Mouse (Mus musculus): ENCODE data around the gene Clba1. TPM values are rescaled to one million over a fixed set of nuclear protein-coding genes. Genes with fewer than 3 reads are reported as not detected.

Gene Clba1
- total and polyA plus RNA-seq, 2 experiments from 2014 or later = 13.6 to 25.9 TPM

DNA sequence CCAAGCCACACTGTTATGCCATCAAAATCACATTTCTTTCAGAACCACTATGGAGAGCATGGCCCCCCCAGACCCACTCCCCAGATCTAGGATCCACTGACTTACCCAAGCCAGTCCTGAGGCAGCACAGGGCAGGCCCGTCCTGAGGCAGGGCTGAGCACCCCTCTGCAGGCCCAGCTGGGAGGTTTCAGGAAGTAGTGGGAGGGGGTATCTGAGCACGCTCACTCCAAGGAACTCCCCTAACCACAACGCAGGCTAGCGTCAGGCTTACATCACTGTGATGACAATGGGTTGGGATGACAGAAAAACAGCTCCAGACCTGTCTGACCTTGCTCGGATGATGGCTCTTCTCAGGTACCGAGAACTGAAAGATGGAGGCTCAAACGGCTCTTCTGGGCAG, 52.0 kb downstream of the Clba1 start:
- ATAC-seq (ENCODE audit: low FRiP score) = no peak

DNA sequence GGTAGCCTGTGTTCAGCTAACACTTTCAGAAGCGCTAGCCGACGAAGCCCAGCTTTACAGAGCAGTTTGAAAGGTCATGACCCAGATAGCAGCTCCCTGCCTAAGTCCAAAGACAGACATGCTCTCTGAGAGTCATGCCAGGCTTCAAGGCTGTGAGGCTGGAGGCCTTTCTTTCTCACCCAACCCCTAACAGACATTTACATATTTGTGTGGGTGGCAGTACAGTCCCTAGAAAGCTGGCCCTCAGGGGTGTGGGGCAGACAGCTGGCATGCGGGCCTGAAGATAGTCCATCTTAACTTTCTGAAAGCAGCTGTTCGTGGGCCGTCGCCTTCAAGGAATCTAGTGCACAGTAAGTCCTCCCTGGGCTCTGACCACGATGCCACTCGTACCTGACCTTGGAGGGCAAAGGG, 53.2 kb downstream of the Clba1 start:
- no peaks in the 10 kb centered on the region for H3K36me3 ChIP-seq (ENCODE audit: insufficient read depth, low read length)
- no peak overlapping the region for H3K4me2 ChIP-seq (ENCODE audit: low read depth, low read length, poor library complexity, severe bottlenecking)
- no peak overlapping the region for H3K27ac ChIP-seq (ENCODE audit: low read depth, low read length)
- ATAC-seq (ENCODE audit: low FRiP score) (no peak), DNase-seq (ENCODE audit: low spot score) (no peak)
- H3K27me3 ChIP-seq (ENCODE audit: insufficient read depth, low read length) = no peaks in the 10 kb centered on the region
- no peaks in the 10 kb centered on the region for H3K4me1 ChIP-seq (ENCODE audit: insufficient read depth, low read length)
- H3K4me3 ChIP-seq (ENCODE audit: low read depth, low read length) = no peak overlapping the region
- H3K9me3 ChIP-seq (ENCODE audit: low read length) = no peaks in the 10 kb centered on the region
- H3K9ac ChIP-seq (replicated peaks; ENCODE audit: low read length, poor library complexity, severe bottlenecking) = no peak overlapping the region
- WGBS = 59% methylated on average over 9 of the region's 9 CpGs
- no peak for TF ChIP-seq CTCF (IDR thresholded peaks at IDR 0.05)

More for the DNA sequence above, 52.0 kb downstream of the Clba1 start:
- Histone ChIP-seq H3K4me3 (ENCODE audit: low read depth, low read length) (no peak overlapping the region), H3K36me3 (ENCODE audit: insufficient read depth, low read length) (no peaks in the 10 kb centered on the region), H3K9ac (replicated peaks; ENCODE audit: low read length, poor library complexity, severe bottlenecking) (no peak overlapping the region), H3K4me2 (ENCODE audit: low read depth, low read length, poor library complexity, severe bottlenecking) (no peak overlapping the region), H3K27me3 (ENCODE audit: insufficient read depth, low read length) (no peaks in the 10 kb centered on the region), H3K4me1 (ENCODE audit: insufficient read depth, low read length) (no peaks in the 10 kb centered on the region), H3K9me3 (ENCODE audit: low read length) (no peaks in the 10 kb centered on the region), H3K27ac (ENCODE audit: low read depth, low read length) (no peak overlapping the region)
- 75% methylated on average over 7 of the region's 7 CpGs for WGBS
- TF ChIP-seq CTCF (IDR thresholded peaks at IDR 0.05) = no peak
- no peak for DNase-seq (ENCODE audit: low spot score)

DNA sequence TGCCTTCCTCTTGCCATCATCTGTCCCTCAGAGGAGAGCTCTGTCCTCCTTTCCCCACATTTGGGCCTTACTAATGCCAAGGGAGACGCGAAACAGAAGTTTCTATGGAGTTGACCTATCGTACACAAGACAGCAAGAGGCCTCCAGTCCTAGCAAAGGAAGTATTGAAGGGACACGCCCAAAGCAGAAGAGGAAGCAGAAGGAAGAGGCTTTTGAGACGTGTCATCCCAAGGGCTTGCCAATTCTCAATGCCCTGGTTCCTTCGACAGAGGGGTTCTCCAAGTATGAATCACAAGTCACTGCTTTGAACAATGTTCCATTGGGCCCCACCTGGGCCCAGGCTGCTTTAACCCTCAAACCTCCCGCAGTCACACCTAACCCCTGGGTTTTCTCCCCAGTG, 56.1 kb downstream of the Clba1 start:
- Histone ChIP-seq H3K4me1 (ENCODE audit: insufficient read depth, low read length) (no peaks in the 10 kb centered on the region), H3K36me3 (ENCODE audit: insufficient read depth, low read length) (no peaks in the 10 kb centered on the region), H3K9me3 (ENCODE audit: low read length) (no peaks in the 10 kb centered on the region), H3K4me3 (ENCODE audit: low read depth, low read length) (no peak overlapping the region), H3K27me3 (ENCODE audit: insufficient read depth, low read length) (no peaks in the 10 kb centered on the region), H3K9ac (replicated peaks; ENCODE audit: low read length, poor library complexity, severe bottlenecking) (no peak overlapping the region), H3K4me2 (ENCODE audit: low read depth, low read length, poor library complexity, severe bottlenecking) (no peak overlapping the region), H3K27ac (ENCODE audit: low read depth, low read length) (no peak overlapping the region)
- 85% methylated on average over 7 of the region's 7 CpGs for WGBS
- no peak for DNase-seq (ENCODE audit: low spot score)
- no peak for TF ChIP-seq CTCF (IDR thresholded peaks at IDR 0.05)
- ATAC-seq (ENCODE audit: low FRiP score) = no peak

Other genes starting within 250 kb of the Clba1 start
- 3.6 and 3.7 TPM in 2 replicates for gene Inf2, start 220.2 kb upstream of the Clba1 start, total RNA-seq (2014; rRNA removed)
- 1.3 TPM in 2 replicates for gene Inf2, start 220.2 kb upstream of the Clba1 start, polyA plus RNA-seq (2015; fragmentation: Nextera tagmentation; extraction: Ambion mirVana)
- 2.0 and 4.1 TPM in 2 replicates for gene Adssl1, start 188.9 kb upstream of the Clba1 start, total RNA-seq (2014; rRNA removed)
- 8.2 and 9.4 TPM in 2 replicates for gene Adssl1, start 188.9 kb upstream of the Clba1 start, polyA plus RNA-seq (2015; fragmentation: Nextera tagmentation; extraction: Ambion mirVana)
- 24.0 and 25.4 TPM in 2 replicates for gene Siva1, start 164.3 kb upstream of the Clba1 start, total RNA-seq (2014; rRNA removed)
- 43.4 and 45.5 TPM in 2 replicates for gene Siva1, start 164.3 kb upstream of the Clba1 start, polyA plus RNA-seq (2015; fragmentation: Nextera tagmentation; extraction: Ambion mirVana)
- gene Akt1, start 134.1 kb upstream of the Clba1 start, total RNA-seq (2014; rRNA removed) = 201 and 208 TPM in 2 replicates
- 93.1 and 93.3 TPM in 2 replicates for gene Akt1, start 134.1 kb upstream of the Clba1 start, polyA plus RNA-seq (2015; fragmentation: Nextera tagmentation; extraction: Ambion mirVana)
- 0.94 and 1.5 TPM in 2 replicates for gene Zbtb42, start 130.1 kb upstream of the Clba1 start, total RNA-seq (2014; rRNA removed)
- gene Zbtb42, start 130.1 kb upstream of the Clba1 start, polyA plus RNA-seq (2015; fragmentation: Nextera tagmentation; extraction: Ambion mirVana) = 1.2 and 1.8 TPM in 2 replicates
- 125 and 140 TPM in 2 replicates for gene Cep170b, start 88.5 kb upstream of the Clba1 start, total RNA-seq (2014; rRNA removed)
- 42.7 and 46.4 TPM in 2 replicates for gene Cep170b, start 88.5 kb upstream of the Clba1 start, polyA plus RNA-seq (2015; fragmentation: Nextera tagmentation; extraction: Ambion mirVana)
- 12.2 and 12.6 TPM in 2 replicates for gene Pld4, start 48.3 kb upstream of the Clba1 start, total RNA-seq (2014; rRNA removed)
- gene Pld4, start 48.3 kb upstream of the Clba1 start, polyA plus RNA-seq (2015; fragmentation: Nextera tagmentation; extraction: Ambion mirVana) = 8.8 TPM in 2 replicates
- gene Ahnak2, start 6.3 kb upstream of the Clba1 start, total RNA-seq (2014; rRNA removed) = 5.1 and 6.1 TPM in 2 replicates
- 1.6 and 1.9 TPM in 2 replicates for gene Ahnak2, start 6.3 kb upstream of the Clba1 start, polyA plus RNA-seq (2015; fragmentation: Nextera tagmentation; extraction: Ambion mirVana)
- gene Cdca4, start 20.5 kb downstream of the Clba1 start, total RNA-seq (2014; rRNA removed) = 19.8 and 22.6 TPM in 2 replicates
- 20.8 and 22.0 TPM in 2 replicates for gene Cdca4, start 20.5 kb downstream of the Clba1 start, polyA plus RNA-seq (2015; fragmentation: Nextera tagmentation; extraction: Ambion mirVana)
- 0.16 TPM in 1 of 2 replicates, not detected in the other for gene Gpr132, start 59.3 kb downstream of the Clba1 start, total RNA-seq (2014; rRNA removed)
- gene Gpr132, start 59.3 kb downstream of the Clba1 start, polyA plus RNA-seq (2015; fragmentation: Nextera tagmentation; extraction: Ambion mirVana) = 0.06 TPM in 2 replicates
- gene Jag2, start 120.8 kb downstream of the Clba1 start, total RNA-seq (2014; rRNA removed) = 88.4 and 94.6 TPM in 2 replicates
- 9.4 and 12.1 TPM in 2 replicates for gene Jag2, start 120.8 kb downstream of the Clba1 start, polyA plus RNA-seq (2015; fragmentation: Nextera tagmentation; extraction: Ambion mirVana)
- gene Nudt14, start 133.2 kb downstream of the Clba1 start, total RNA-seq (2014; rRNA removed) = 23.6 and 25.8 TPM in 2 replicates
- 41.8 and 48.0 TPM in 2 replicates for gene Nudt14, start 133.2 kb downstream of the Clba1 start, polyA plus RNA-seq (2015; fragmentation: Nextera tagmentation; extraction: Ambion mirVana)
- 79.0 and 81.6 TPM in 2 replicates for gene Btbd6, start 167.5 kb downstream of the Clba1 start, total RNA-seq (2014; rRNA removed)
- 58.4 and 61.9 TPM in 2 replicates for gene Btbd6, start 167.5 kb downstream of the Clba1 start, polyA plus RNA-seq (2015; fragmentation: Nextera tagmentation; extraction: Ambion mirVana)
- gene Brf1, start 191.8 kb downstream of the Clba1 start, total RNA-seq (2014; rRNA removed) = 42.1 and 51.3 TPM in 2 replicates
- 34.9 and 39.0 TPM in 2 replicates for gene Brf1, start 191.8 kb downstream of the Clba1 start, polyA plus RNA-seq (2015; fragmentation: Nextera tagmentation; extraction: Ambion mirVana)
- gene Pacs2, start 205.6 kb downstream of the Clba1 start, total RNA-seq (2014; rRNA removed) = 133 and 162 TPM in 2 replicates
- gene Pacs2, start 205.6 kb downstream of the Clba1 start, polyA plus RNA-seq (2015; fragmentation: Nextera tagmentation; extraction: Ambion mirVana) = 22.4 and 25.8 TPM in 2 replicates

Measured in midbrain, postnatal 0 days (tissue).